Mouse (Mus musculus) midbrain, embryonic 16.5 days (tissue): Measurements from ENCODE around the gene Tap1. TPM values are rescaled to one million over a fixed set of nuclear protein-coding genes. Genes with fewer than 3 reads are reported as not detected.

Experiments
- ATAC-seq: fragments of 200-750 bp; cut with Nextera tagmentation; 2 replicates; pipeline ENCODE4 v1.8.0; 2017; ENCODE audit warnings: moderate TSS enrichment
- H3K27ac ChIP-seq: fragments of 300-500 bp; sonication (generic); 2 replicates; pipeline ENCODE4 v1.5.1; 2014; ENCODE audit warnings: mild to moderate bottlenecking, low read length, mixed read lengths
- H3K27me3 ChIP-seq: fragments of 300-500 bp; sonication (generic); 2 replicates; pipeline ENCODE4 v1.6.1; 2014; ENCODE audit warnings: low read depth, low read length, mixed read lengths; ENCODE audit not compliant: control insufficient read depth, insufficient read depth
- H3K36me3 ChIP-seq: fragments of 300-500 bp; sonication (generic); 2 replicates; pipeline ENCODE4 v1.6.1; 2014; ENCODE audit warnings: mild to moderate bottlenecking, low read length, moderate library complexity, mixed read lengths; ENCODE audit not compliant: control insufficient read depth, insufficient read depth
- H3K4me1 ChIP-seq: fragments of 300-500 bp; sonication (generic); 2 replicates; pipeline ENCODE4 v1.6.1; 2014; ENCODE audit warnings: mild to moderate bottlenecking, low read length, mixed read lengths; ENCODE audit not compliant: control insufficient read depth, insufficient read depth
- H3K4me2 ChIP-seq: fragments of 300-500 bp; sonication (generic); 2 replicates; pipeline ENCODE4 v1.6.1; 2014; ENCODE audit warnings: mild to moderate bottlenecking, low read length, mixed read lengths
- H3K4me3 ChIP-seq: fragments of 300-500 bp; sonication (generic); 2 replicates; pipeline ENCODE4 v1.5.1; 2014; ENCODE audit warnings: low read depth, mild to moderate bottlenecking, low read length, moderate library complexity, mixed read lengths
- H3K9ac ChIP-seq: fragments of 300-500 bp; sonication (generic); 2 replicates; pipeline ENCODE4 v1.6.1; 2014; ENCODE audit warnings: low read depth, low read length, mixed read lengths
- H3K9me3 ChIP-seq: fragments of 300-500 bp; sonication (generic); replicated peaks from 2 replicates; pipeline ENCODE4 v1.6.1; 2014; ENCODE audit warnings: mild to moderate bottlenecking, low read length, mixed read lengths; ENCODE audit not compliant: control insufficient read depth, poor library complexity, severe bottlenecking
- WGBS: fragments of 180-500 bp; shearing (Covaris S2); extraction: QIAGEN DNeasy Blood & Tissue Kit; methylation state at CpG from one replicate; pipeline ENCODE4 v1.1.7; 2014; 5-methylcytosine and 5-hydroxymethylcytosine counted together
- polyA plus RNA-seq: library from polyadenylated mRNA; unstranded; fragments of >200 nt; fragmentation: Nextera tagmentation; extraction: Ambion mirVana; gene quantifications from 2 replicates; pipeline ENCODE4 v1.2.1, GENCODE M21; 2015

Tap1 gene
- polyA plus RNA-seq, 1 experiment from 2014 or later, result 4.5 TPM

DNA sequence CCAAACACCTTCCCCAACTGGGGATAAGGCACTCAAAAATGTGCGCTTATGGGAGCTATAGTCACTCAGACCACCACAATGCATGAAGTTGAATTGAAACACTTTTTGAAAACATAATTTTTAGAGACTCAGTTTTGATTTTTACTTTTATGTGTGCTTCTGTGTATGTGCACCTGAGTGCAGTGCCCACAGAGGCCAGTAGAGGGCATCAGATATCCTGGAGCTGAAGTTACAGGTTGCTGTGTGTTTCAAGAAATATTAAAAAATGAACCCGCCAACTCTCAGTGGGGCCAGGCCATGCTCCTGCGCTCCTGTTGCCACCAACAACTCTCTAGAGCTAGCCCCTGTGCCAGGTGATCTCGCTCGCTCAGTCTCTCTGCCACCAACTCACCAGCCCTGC is 14.8 kb upstream of the Tap1 start:
- no peak overlapping the region for H3K27ac ChIP-seq
- H3K36me3 ChIP-seq, result no peaks in the 10 kb centered on the region
- no peak for ATAC-seq
- 94% methylated on average over 5 of the region's 5 CpGs for WGBS
- H3K4me1 ChIP-seq, result no peaks in the 10 kb centered on the region
- peaks cover 5% of the 10 kb centered on the region; the same call in 1 of the 2 replicates for H3K9me3 ChIP-seq
- no peak overlapping the region for H3K4me2 ChIP-seq
- H3K27me3 ChIP-seq, result no peaks in the 10 kb centered on the region
- H3K4me3 ChIP-seq, result no peak overlapping the region
- H3K9ac ChIP-seq, result no peak overlapping the region

DNA sequence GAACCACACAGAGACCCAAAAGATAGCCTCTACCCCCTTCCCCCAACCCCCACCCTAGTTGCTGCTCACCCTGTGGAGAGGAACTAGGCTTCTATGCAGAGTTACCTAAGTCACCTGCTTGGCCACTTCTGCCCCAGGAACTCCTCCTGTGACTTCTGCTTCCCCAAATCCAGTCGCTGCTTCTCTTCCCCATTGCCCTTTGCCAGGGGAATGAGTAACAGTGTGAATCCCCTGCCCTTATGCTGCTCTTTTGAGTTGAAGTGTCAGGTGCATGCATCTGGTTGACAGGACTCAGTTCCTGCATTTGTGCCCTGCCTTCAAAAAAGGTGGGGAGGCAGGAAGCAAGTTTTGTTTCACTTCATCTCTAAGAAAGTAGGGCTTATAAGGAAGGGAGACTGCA is 13.3 kb upstream of the Tap1 start:
- H3K9ac ChIP-seq, result no peak overlapping the region
- H3K27me3 ChIP-seq, result no peaks in the 10 kb centered on the region
- 70% methylated on average over 1 of the region's 1 CpGs for WGBS
- H3K4me2 ChIP-seq, result no peak overlapping the region
- ATAC-seq, result no peak
- H3K4me1 ChIP-seq, result no peaks in the 10 kb centered on the region
- no peak overlapping the region for H3K4me3 ChIP-seq
- no peaks in the 10 kb centered on the region for H3K36me3 ChIP-seq
- H3K27ac ChIP-seq, result no peak overlapping the region
- H3K9me3 ChIP-seq, result peaks cover 5% of the 10 kb centered on the region; the same call in 1 of the 2 replicates

DNA sequence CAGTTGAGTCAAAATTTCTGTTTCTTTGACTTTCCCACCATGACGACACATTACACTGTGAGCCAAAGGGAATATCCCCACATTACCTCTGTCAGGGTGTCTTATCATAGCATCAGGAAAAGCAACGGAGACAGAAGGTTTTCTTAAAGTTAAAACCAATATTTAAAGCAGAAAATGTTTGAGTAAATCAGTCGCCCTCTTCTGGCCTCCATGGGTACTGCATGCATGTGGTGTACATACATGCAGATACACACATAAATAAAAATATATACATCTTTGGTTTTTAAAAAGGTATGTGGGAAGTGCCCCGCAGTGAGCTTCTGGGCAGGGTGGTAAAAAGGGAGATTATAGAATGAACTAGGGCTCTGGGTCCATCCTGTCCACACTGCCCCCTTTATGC is 10.2 kb upstream of the Tap1 start:
- H3K4me2 ChIP-seq, result no peak overlapping the region
- no peak for ATAC-seq
- no peak overlapping the region for H3K27ac ChIP-seq
- H3K9me3 ChIP-seq, result peaks cover 5% of the 10 kb centered on the region; the same call in 1 of the 2 replicates
- H3K4me3 ChIP-seq, result no peak overlapping the region
- no peaks in the 10 kb centered on the region for H3K27me3 ChIP-seq
- WGBS, result 73% methylated on average over 4 of the region's 4 CpGs
- H3K4me1 ChIP-seq, result no peaks in the 10 kb centered on the region
- no peaks in the 10 kb centered on the region for H3K36me3 ChIP-seq
- H3K9ac ChIP-seq, result no peak overlapping the region

DNA sequence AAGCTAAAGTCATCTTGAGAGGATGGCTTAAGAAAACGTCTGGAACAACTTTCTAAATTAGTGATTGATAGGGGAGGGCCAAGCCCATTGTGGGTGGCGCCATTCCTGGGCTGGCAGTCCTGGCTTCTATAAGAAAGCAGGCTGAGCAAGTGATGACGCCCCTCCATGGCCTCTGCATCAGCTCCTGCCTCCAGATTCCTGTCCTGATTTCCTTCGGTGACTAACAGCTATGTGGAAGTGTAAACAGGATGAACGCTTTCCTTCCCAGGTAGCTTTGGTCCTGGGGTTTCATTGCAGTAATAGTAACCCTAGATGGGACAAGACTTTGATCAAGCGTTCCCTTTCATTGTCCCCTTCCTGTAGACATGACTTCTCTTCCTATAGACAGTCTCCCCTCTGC is 8.3 kb upstream of the Tap1 start:
- H3K27me3 ChIP-seq, result peaks cover 3% of the 10 kb centered on the region; the same call in 1 of the 2 replicates
- no peak for ATAC-seq
- no peak overlapping the region for H3K4me3 ChIP-seq
- H3K9me3 ChIP-seq, result peaks cover 5% of the 10 kb centered on the region; the same call in 1 of the 2 replicates
- no peaks in the 10 kb centered on the region for H3K36me3 ChIP-seq
- no peaks in the 10 kb centered on the region for H3K4me1 ChIP-seq
- H3K27ac ChIP-seq, result no peak overlapping the region
- no peak overlapping the region for H3K4me2 ChIP-seq
- no peak overlapping the region for H3K9ac ChIP-seq
- WGBS, result 75% methylated on average over 6 of the region's 6 CpGs

GRCm38 (mm10) chr17:34179913-34180859 is 7.2 kb upstream of the Tap1 start:
- no peak overlapping the region for H3K27ac ChIP-seq
- H3K4me1 ChIP-seq, result no peaks in the 10 kb centered on the region
- no peaks in the 10 kb centered on the region for H3K36me3 ChIP-seq
- H3K4me2 ChIP-seq, result no peak overlapping the region
- H3K9ac ChIP-seq, result no peak overlapping the region
- H3K27me3 ChIP-seq, result peaks cover 3% of the 10 kb centered on the region; the same call in 1 of the 2 replicates
- no peak for ATAC-seq
- H3K9me3 ChIP-seq, result peaks cover 5% of the 10 kb centered on the region; the same call in 1 of the 2 replicates
- WGBS, result 76% methylated on average over 13 of the region's 13 CpGs
- no peak overlapping the region for H3K4me3 ChIP-seq

DNA sequence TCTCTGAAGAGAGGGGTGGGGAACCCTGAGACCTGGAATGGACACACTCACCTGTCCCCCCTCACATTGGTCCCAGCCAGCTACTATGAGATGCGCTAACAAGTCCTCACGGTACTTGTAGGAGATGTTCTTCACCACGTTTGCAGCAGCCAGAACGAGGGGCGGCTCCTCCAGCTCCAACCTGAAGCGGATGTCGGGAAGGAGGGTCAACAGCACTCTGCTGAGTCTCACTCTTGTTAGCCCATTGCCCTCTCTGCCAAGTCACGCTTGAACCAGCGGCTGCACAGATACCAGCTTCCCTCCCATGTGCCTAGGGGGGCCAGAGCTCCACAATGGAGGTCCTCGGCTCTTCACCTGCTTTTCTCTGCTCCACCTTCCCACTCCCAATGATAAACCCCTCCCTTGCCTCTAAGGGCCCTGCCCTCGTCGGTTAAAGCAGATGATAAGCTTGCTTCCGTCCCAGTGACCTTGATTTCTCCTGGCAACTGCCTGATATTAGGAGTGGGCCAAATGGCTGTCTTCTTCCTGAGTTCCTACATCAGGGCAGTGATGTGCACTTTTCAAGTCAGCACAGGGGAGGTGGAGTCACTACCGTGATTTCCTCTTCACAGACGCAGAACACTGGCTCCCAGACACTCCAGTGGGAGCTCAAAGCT is 3.7 kb upstream of the Tap1 start:
- no peak for ATAC-seq
- H3K27me3 ChIP-seq, result peaks cover 26% of the 10 kb centered on the region
- WGBS, result 84% methylated on average over 15 of the region's 15 CpGs
- H3K9ac ChIP-seq, result no peak overlapping the region
- no peak overlapping the region for H3K27ac ChIP-seq
- no peaks in the 10 kb centered on the region for H3K36me3 ChIP-seq
- no peak overlapping the region for H3K4me2 ChIP-seq
- H3K4me1 ChIP-seq, result peaks cover 10% of the 10 kb centered on the region; the same call in 1 of the 2 replicates
- no peak overlapping the region for H3K4me3 ChIP-seq
- no peaks in the 10 kb centered on the region for H3K9me3 ChIP-seq

- Histone ChIP-seq H3K9me3 (no peaks in the 10 kb centered on the region), H3K4me1 (peaks cover 10% of the 10 kb centered on the region; the same call in 1 of the 2 replicates), H3K4me2 (no peak overlapping the region), H3K9ac (no peak overlapping the region), H3K4me3 (no peak overlapping the region), H3K36me3 (no peaks in the 10 kb centered on the region), H3K27me3 (peaks cover 35% of the 10 kb centered on the region), H3K27ac (no peak overlapping the region)
- ATAC-seq, result no peak
- 87% methylated on average over 9 of the region's 9 CpGs for WGBS
Measured at GRCm38 (mm10) chr17:34185526-34185925, 1.8 kb upstream of the Tap1 start.

- Histone ChIP-seq H3K9ac (peak overlapping the region; percentile 52; the same call in 1 of the 2 replicates), H3K4me3 (peak overlapping the region; percentile 47), H3K27ac (no peak overlapping the region), H3K36me3 (no peaks in the 10 kb centered on the region), H3K4me2 (peak overlapping the region; percentile 70), H3K9me3 (no peaks in the 10 kb centered on the region), H3K4me1 (peaks cover 10% of the 10 kb centered on the region; the same call in 1 of the 2 replicates), H3K27me3 (peaks cover 44% of the 10 kb centered on the region)
- ATAC-seq, result peak; percentile 40
- WGBS, result 1% methylated on average over 14 of the region's 14 CpGs
Measured at GRCm38 (mm10) chr17:34186885-34187260, 480 bp upstream of the Tap1 start.

DNA sequence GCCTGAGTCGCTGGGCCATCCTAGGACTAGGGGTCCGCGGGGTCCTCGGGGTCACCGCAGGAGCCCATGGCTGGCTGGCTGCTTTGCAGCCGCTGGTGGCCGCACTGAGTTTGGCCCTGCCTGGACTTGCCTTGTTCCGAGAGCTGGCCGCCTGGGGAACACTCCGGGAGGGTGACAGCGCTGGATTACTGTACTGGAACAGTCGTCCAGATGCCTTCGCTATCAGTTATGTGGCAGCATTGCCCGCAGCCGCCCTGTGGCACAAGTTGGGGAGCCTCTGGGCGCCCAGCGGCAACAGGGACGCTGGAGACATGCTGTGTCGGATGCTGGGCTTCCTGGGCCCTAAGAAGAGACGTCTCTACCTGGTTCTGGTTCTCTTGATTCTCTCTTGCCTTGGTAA is 657 bp downstream of the Tap1 start:
- Histone ChIP-seq H3K9me3 (no peaks in the 10 kb centered on the region), H3K4me3 (peak overlapping the region; percentile 47), H3K27ac (no peak overlapping the region), H3K4me1 (peaks cover 10% of the 10 kb centered on the region; the same call in 1 of the 2 replicates), H3K36me3 (no peaks in the 10 kb centered on the region), H3K27me3 (peaks cover 56% of the 10 kb centered on the region), H3K4me2 (peak overlapping the region; percentile 70), H3K9ac (peak overlapping the region; percentile 59)
- no peak for ATAC-seq
- WGBS, result 3% methylated on average over 20 of the region's 20 CpGs
